Mouse (Mus musculus): ENCODE data around the gene Tub. TPM values are rescaled to one million over a fixed set of nuclear protein-coding genes. Genes with fewer than 3 reads are reported as not detected.

Gene Tub
- polyA plus RNA-seq, 1 experiment from 2014 or later: 41.9 TPM

DNA sequence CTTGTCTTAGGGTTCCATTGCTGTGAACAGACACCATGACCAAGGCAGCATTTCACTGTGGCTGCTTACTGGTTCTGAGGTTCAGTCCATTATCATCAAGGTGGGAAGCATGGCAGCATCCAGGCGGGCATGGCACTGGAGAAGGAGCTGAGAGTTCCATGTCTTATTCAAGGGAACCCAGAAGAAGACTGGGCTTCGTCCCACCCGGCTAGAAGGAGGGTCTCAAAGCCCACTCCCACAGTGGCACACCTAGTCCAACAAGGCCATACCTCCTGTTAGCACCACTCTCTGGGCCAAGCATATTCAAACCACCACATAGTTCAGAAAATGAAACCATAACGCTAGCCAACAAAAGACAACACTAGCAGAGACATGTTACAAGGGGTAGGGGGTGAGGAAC lies 13.5 kb upstream of the Tub start:
- no peak overlapping the region for H3K4me2 ChIP-seq (ENCODE audit: low read length)
- 95% methylated on average over 4 of the region's 4 CpGs for WGBS

GRCm38 (mm10) chr7:108941466-108941865 lies 8.7 kb upstream of the Tub start:
- no peak overlapping the region for H3K4me3 ChIP-seq (ENCODE audit: low read length)
- H3K9me3 ChIP-seq (ENCODE audit: control insufficient read depth, low read length): no peaks in the 10 kb centered on the region
- H3K9ac ChIP-seq (ENCODE audit: low read depth, low read length): no peak overlapping the region
- peaks cover 47% of the 10 kb centered on the region for H3K36me3 ChIP-seq (ENCODE audit: control insufficient read depth, insufficient read depth, low read length)
- no peak overlapping the region for H3K4me2 ChIP-seq (ENCODE audit: low read length)
- 0 out of 2 replicates have a peak, but pooled peaks cover 1% of the 10 kb centered on the region for H3K4me1 ChIP-seq (ENCODE audit: control insufficient read depth, insufficient read depth, low read depth, low read length)
- 92% methylated on average over 9 of the region's 9 CpGs for whole genome bisulfite sequencing
- no peak overlapping the region for H3K27ac ChIP-seq (ENCODE audit: low read depth, low read length)
- H3K27me3 ChIP-seq (replicated peaks; ENCODE audit: control insufficient read depth, insufficient read depth, low read length): no peaks in the 10 kb centered on the region
- ATAC-seq: no peak

More for the DNA sequence above, 13.5 kb upstream of the Tub start:
- H3K9me3 ChIP-seq (ENCODE audit: control insufficient read depth, low read length): no peaks in the 10 kb centered on the region
- H3K27ac ChIP-seq (ENCODE audit: low read depth, low read length): no peak overlapping the region
- no peaks in the 10 kb centered on the region for H3K27me3 ChIP-seq (replicated peaks; ENCODE audit: control insufficient read depth, insufficient read depth, low read length)
- H3K9ac ChIP-seq (ENCODE audit: low read depth, low read length): no peak overlapping the region
- H3K4me3 ChIP-seq (ENCODE audit: low read length): no peak overlapping the region
- peaks cover 16% of the 10 kb centered on the region for H3K4me1 ChIP-seq (ENCODE audit: control insufficient read depth, insufficient read depth, low read depth, low read length)
- H3K36me3 ChIP-seq (ENCODE audit: control insufficient read depth, insufficient read depth, low read length): peaks cover 28% of the 10 kb centered on the region
- no peak for ATAC-seq

DNA sequence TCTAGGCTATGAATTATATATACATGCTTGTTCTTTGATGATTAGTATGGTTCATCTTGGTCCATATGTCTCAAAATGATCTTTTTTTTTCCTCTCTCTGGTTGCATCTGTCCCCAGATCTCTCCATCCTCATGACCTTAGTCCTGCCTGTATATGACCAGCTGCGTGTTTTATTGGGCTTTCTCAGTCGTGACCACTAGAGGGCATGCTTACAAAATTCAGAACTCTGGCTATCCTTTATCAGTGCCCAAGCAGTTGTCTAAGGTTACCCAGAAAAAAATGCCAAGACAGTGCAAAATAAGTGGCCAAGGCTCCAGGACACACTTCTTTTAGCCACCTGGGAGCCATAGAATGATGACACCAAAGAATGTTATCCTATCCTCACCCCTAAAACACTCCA lies 6.1 kb upstream of the Tub start:
- WGBS: 2% methylated on average over 2 of the region's 2 CpGs
- no peak overlapping the region for H3K4me2 ChIP-seq (ENCODE audit: low read length)
- no peak overlapping the region for H3K4me3 ChIP-seq (ENCODE audit: low read length)
- H3K27ac ChIP-seq (ENCODE audit: low read depth, low read length): no peak overlapping the region
- H3K27me3 ChIP-seq (replicated peaks; ENCODE audit: control insufficient read depth, insufficient read depth, low read length): no peaks in the 10 kb centered on the region
- no peak overlapping the region for H3K9ac ChIP-seq (ENCODE audit: low read depth, low read length)
- no peaks in the 10 kb centered on the region for H3K9me3 ChIP-seq (ENCODE audit: control insufficient read depth, low read length)
- H3K36me3 ChIP-seq (ENCODE audit: control insufficient read depth, insufficient read depth, low read length): peaks cover 36% of the 10 kb centered on the region
- no peaks in the 10 kb centered on the region for H3K4me1 ChIP-seq (ENCODE audit: control insufficient read depth, insufficient read depth, low read depth, low read length)
- peak; percentile 62 for ATAC-seq

GRCm38 (mm10) chr7:108948611-108949010 lies 1.5 kb upstream of the Tub start:
- no peak overlapping the region for H3K27ac ChIP-seq (ENCODE audit: low read depth, low read length)
- H3K9ac ChIP-seq (ENCODE audit: low read depth, low read length): no peak overlapping the region
- H3K4me1 ChIP-seq (ENCODE audit: control insufficient read depth, insufficient read depth, low read depth, low read length): peaks cover 11% of the 10 kb centered on the region
- no peak overlapping the region for H3K4me2 ChIP-seq (ENCODE audit: low read length)
- H3K9me3 ChIP-seq (ENCODE audit: control insufficient read depth, low read length): no peaks in the 10 kb centered on the region
- H3K36me3 ChIP-seq (ENCODE audit: control insufficient read depth, insufficient read depth, low read length): peaks cover 3% of the 10 kb centered on the region; the same call in 1 of the 2 replicates
- no peak overlapping the region for H3K4me3 ChIP-seq (ENCODE audit: low read length)
- no peak for ATAC-seq
- no peaks in the 10 kb centered on the region for H3K27me3 ChIP-seq (replicated peaks; ENCODE audit: control insufficient read depth, insufficient read depth, low read length)

DNA sequence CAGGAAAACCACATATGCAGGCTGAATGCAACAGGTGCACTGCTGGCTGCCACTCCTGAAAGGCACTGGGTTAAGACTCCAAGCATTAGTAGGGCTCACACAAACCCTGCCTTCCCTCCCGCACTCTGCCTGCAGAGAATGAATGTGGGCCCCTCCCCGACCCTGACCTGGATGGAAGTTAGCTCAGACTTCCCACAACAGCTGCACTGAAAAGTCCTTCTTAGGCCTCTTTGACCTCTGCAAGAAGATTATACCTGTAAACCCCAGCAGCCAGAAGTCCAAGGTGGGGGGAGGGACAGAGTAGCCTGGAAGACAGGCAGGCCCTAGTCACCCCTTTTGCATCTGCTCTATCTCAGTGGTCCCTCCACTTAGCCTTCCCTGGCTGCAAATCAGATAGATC lies 837 bp upstream of the Tub start:
- Histone ChIP-seq H3K27ac (ENCODE audit: low read depth, low read length) (no peak overlapping the region), H3K36me3 (ENCODE audit: control insufficient read depth, insufficient read depth, low read length) (peaks cover under 1% of the 10 kb centered on the region; the same call in 1 of the 2 replicates), H3K27me3 (replicated peaks; ENCODE audit: control insufficient read depth, insufficient read depth, low read length) (no peaks in the 10 kb centered on the region), H3K4me3 (ENCODE audit: low read length) (no peak overlapping the region), H3K4me1 (ENCODE audit: control insufficient read depth, insufficient read depth, low read depth, low read length) (peaks cover 11% of the 10 kb centered on the region), H3K9me3 (ENCODE audit: control insufficient read depth, low read length) (no peaks in the 10 kb centered on the region), H3K4me2 (ENCODE audit: low read length) (no peak overlapping the region), H3K9ac (ENCODE audit: low read depth, low read length) (no peak overlapping the region)
- WGBS: 48% methylated on average over 2 of the region's 2 CpGs
- no peak for ATAC-seq

GRCm38 (mm10) chr7:108950762-108951331 lies 709 bp downstream of the Tub start:
- ATAC-seq: peak; percentile 53
- peak overlapping the region; percentile 76 for H3K9ac ChIP-seq (ENCODE audit: low read depth, low read length)
- 1% methylated on average over 52 of the region's 52 CpGs for WGBS

GRCm38 (mm10) chr7:108952801-108953200 lies 2.7 kb downstream of the Tub start:
- Histone ChIP-seq H3K9me3 (ENCODE audit: control insufficient read depth, low read length) (no peaks in the 10 kb centered on the region), H3K36me3 (ENCODE audit: control insufficient read depth, insufficient read depth, low read length) (no peaks in the 10 kb centered on the region), H3K4me1 (ENCODE audit: control insufficient read depth, insufficient read depth, low read depth, low read length) (peaks cover 11% of the 10 kb centered on the region), H3K4me3 (ENCODE audit: low read length) (no peak overlapping the region), H3K9ac (ENCODE audit: low read depth, low read length) (no peak overlapping the region), H3K4me2 (ENCODE audit: low read length) (no peak overlapping the region), H3K27me3 (replicated peaks; ENCODE audit: control insufficient read depth, insufficient read depth, low read length) (no peaks in the 10 kb centered on the region), H3K27ac (ENCODE audit: low read depth, low read length) (no peak overlapping the region)
- no peak for ATAC-seq
- WGBS: 83% methylated on average over 6 of the region's 6 CpGs

More at GRCm38 (mm10) chr7:108950762-108951331, 709 bp downstream of the Tub start:
- H3K4me2 ChIP-seq (ENCODE audit: low read length): peak overlapping the region; percentile 85
- peak overlapping the region; percentile 63 for H3K4me3 ChIP-seq (ENCODE audit: low read length)
- no peaks in the 10 kb centered on the region for H3K36me3 ChIP-seq (ENCODE audit: control insufficient read depth, insufficient read depth, low read length)
- H3K27ac ChIP-seq (ENCODE audit: low read depth, low read length): peak overlapping the region; percentile 82
- peaks cover 11% of the 10 kb centered on the region for H3K4me1 ChIP-seq (ENCODE audit: control insufficient read depth, insufficient read depth, low read depth, low read length)
- no peaks in the 10 kb centered on the region for H3K9me3 ChIP-seq (ENCODE audit: control insufficient read depth, low read length)
- H3K27me3 ChIP-seq (replicated peaks; ENCODE audit: control insufficient read depth, insufficient read depth, low read length): no peaks in the 10 kb centered on the region

DNA sequence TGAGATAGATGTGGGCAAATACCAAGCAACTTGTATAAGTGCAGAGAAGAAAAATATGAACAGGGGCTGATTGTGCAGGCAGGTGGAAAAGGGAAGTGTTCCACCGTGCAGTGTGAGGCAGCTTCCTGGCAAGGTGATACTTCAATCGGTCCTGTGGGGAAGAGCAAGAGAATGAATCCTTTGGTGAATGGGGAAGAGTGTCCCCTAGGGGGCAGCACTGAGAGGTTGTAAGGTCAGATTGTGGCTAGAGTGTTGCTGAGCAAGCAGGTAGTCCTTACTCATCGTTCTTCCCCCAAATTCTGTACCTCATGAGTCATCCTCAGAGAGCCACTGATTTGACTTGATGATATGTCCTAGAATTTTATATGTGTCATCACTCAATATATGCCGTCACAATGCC lies 4.0 kb downstream of the Tub start:
- Histone ChIP-seq H3K9ac (ENCODE audit: low read depth, low read length) (no peak overlapping the region), H3K4me2 (ENCODE audit: low read length) (no peak overlapping the region), H3K27ac (ENCODE audit: low read depth, low read length) (no peak overlapping the region), H3K4me3 (ENCODE audit: low read length) (no peak overlapping the region), H3K36me3 (ENCODE audit: control insufficient read depth, insufficient read depth, low read length) (no peaks in the 10 kb centered on the region), H3K27me3 (replicated peaks; ENCODE audit: control insufficient read depth, insufficient read depth, low read length) (no peaks in the 10 kb centered on the region), H3K4me1 (ENCODE audit: control insufficient read depth, insufficient read depth, low read depth, low read length) (peaks cover 11% of the 10 kb centered on the region), H3K9me3 (ENCODE audit: control insufficient read depth, low read length) (no peaks in the 10 kb centered on the region)
- WGBS: 60% methylated on average over 4 of the region's 4 CpGs
- no peak for ATAC-seq

- no peak overlapping the region for H3K27ac ChIP-seq (ENCODE audit: low read depth, low read length)
- ATAC-seq: no peak
- whole genome bisulfite sequencing: 64% methylated on average over 2 of the region's 2 CpGs
Observed at GRCm38 (mm10) chr7:108957734-108958133, 7.6 kb downstream of the Tub start.

More at GRCm38 (mm10) chr7:108957734-108958133, 7.6 kb downstream of the Tub start:
- no peaks in the 10 kb centered on the region for H3K36me3 ChIP-seq (ENCODE audit: control insufficient read depth, insufficient read depth, low read length)
- no peak overlapping the region for H3K4me2 ChIP-seq (ENCODE audit: low read length)
- no peaks in the 10 kb centered on the region for H3K27me3 ChIP-seq (replicated peaks; ENCODE audit: control insufficient read depth, insufficient read depth, low read length)
- H3K4me1 ChIP-seq (ENCODE audit: control insufficient read depth, insufficient read depth, low read depth, low read length): no peaks in the 10 kb centered on the region
- no peaks in the 10 kb centered on the region for H3K9me3 ChIP-seq (ENCODE audit: control insufficient read depth, low read length)
- no peak overlapping the region for H3K4me3 ChIP-seq (ENCODE audit: low read length)
- H3K9ac ChIP-seq (ENCODE audit: low read depth, low read length): no peak overlapping the region
